Mouse (Mus musculus): ENCODE results near the gene Ube2o. TPM values are rescaled to one million over a fixed set of nuclear protein-coding genes. Genes with fewer than 3 reads are reported as not detected.
A peak's percentile ranks its signal among the peaks of the same experiment; 100 is the strongest.

Gene Ube2o
- polyA plus RNA-seq, 1 experiment from 2014 or later, result 17.1 TPM

GRCm38 (mm10) chr11:116554171-116554878 lies 26.9 kb downstream of the Ube2o start:
- H3K4me3 ChIP-seq (replicated peaks; ENCODE audit: low read length), result no peak overlapping the region
- 47% methylated on average over 12 of the region's 12 CpGs for WGBS
- H3K9ac ChIP-seq (replicated peaks; ENCODE audit: low read depth, low read length), result no peak overlapping the region
- no peaks in the 10 kb centered on the region for H3K36me3 ChIP-seq (ENCODE audit: control insufficient read depth, insufficient read depth)
- no peak overlapping the region for H3K4me2 ChIP-seq (ENCODE audit: low read length)
- H3K27ac ChIP-seq (ENCODE audit: low read length), result no peak overlapping the region
- H3K9me3 ChIP-seq (ENCODE audit: control insufficient read depth, low read length), result no peaks in the 10 kb centered on the region
- no peaks in the 10 kb centered on the region for H3K27me3 ChIP-seq (replicated peaks; ENCODE audit: control insufficient read depth, insufficient read depth, low read length)
- peaks cover 18% of the 10 kb centered on the region for H3K4me1 ChIP-seq (replicated peaks; ENCODE audit: control insufficient read depth, insufficient read depth, low read length)
- peak; percentile 35 for ATAC-seq

GRCm38 (mm10) chr11:116552194-116552593 lies 29.1 kb downstream of the Ube2o start:
- Histone ChIP-seq H3K4me2 (ENCODE audit: low read length) (no peak overlapping the region), H3K27me3 (replicated peaks; ENCODE audit: control insufficient read depth, insufficient read depth, low read length) (no peaks in the 10 kb centered on the region), H3K27ac (ENCODE audit: low read length) (no peak overlapping the region), H3K9ac (replicated peaks; ENCODE audit: low read depth, low read length) (no peak overlapping the region), H3K36me3 (ENCODE audit: control insufficient read depth, insufficient read depth) (peaks cover 2% of the 10 kb centered on the region; the same call in 1 of the 2 replicates), H3K9me3 (ENCODE audit: control insufficient read depth, low read length) (no peaks in the 10 kb centered on the region), H3K4me3 (replicated peaks; ENCODE audit: low read length) (no peak overlapping the region), H3K4me1 (replicated peaks; ENCODE audit: control insufficient read depth, insufficient read depth, low read length) (peaks cover 21% of the 10 kb centered on the region)
- WGBS, result 97% methylated on average over 1 of the region's 1 CpGs
- no peak for ATAC-seq

- Histone ChIP-seq H3K27me3 (replicated peaks; ENCODE audit: control insufficient read depth, insufficient read depth, low read length) (no peaks in the 10 kb centered on the region), H3K9me3 (ENCODE audit: control insufficient read depth, low read length) (no peaks in the 10 kb centered on the region), H3K4me1 (replicated peaks; ENCODE audit: control insufficient read depth, insufficient read depth, low read length) (peaks cover 16% of the 10 kb centered on the region), H3K4me3 (replicated peaks; ENCODE audit: low read length) (no peak overlapping the region), H3K4me2 (ENCODE audit: low read length) (no peak overlapping the region), H3K27ac (ENCODE audit: low read length) (no peak overlapping the region), H3K36me3 (ENCODE audit: control insufficient read depth, insufficient read depth) (peaks cover 4% of the 10 kb centered on the region; the same call in 1 of the 2 replicates), H3K9ac (replicated peaks; ENCODE audit: low read depth, low read length) (no peak overlapping the region)
- ATAC-seq, result no peak
- 79% methylated on average over 7 of the region's 7 CpGs for WGBS
Measured at GRCm38 (mm10) chr11:116550748-116551147, 30.5 kb downstream of the Ube2o start.

GRCm38 (mm10) chr11:116549273-116550038 lies 31.8 kb downstream of the Ube2o start:
- Histone ChIP-seq H3K4me1 (replicated peaks; ENCODE audit: control insufficient read depth, insufficient read depth, low read length) (peaks cover 9% of the 10 kb centered on the region; the same call in 1 of the 2 replicates), H3K36me3 (ENCODE audit: control insufficient read depth, insufficient read depth) (peaks cover 12% of the 10 kb centered on the region), H3K9me3 (ENCODE audit: control insufficient read depth, low read length) (no peaks in the 10 kb centered on the region), H3K4me3 (replicated peaks; ENCODE audit: low read length) (no peak overlapping the region), H3K27me3 (replicated peaks; ENCODE audit: control insufficient read depth, insufficient read depth, low read length) (no peaks in the 10 kb centered on the region), H3K9ac (replicated peaks; ENCODE audit: low read depth, low read length) (no peak overlapping the region), H3K27ac (ENCODE audit: low read length) (no peak overlapping the region), H3K4me2 (ENCODE audit: low read length) (no peak overlapping the region)
- 93% methylated on average over 11 of the region's 11 CpGs for WGBS
- ATAC-seq, result no peak

- Histone ChIP-seq H3K4me2 (ENCODE audit: low read length) (no peak overlapping the region), H3K27ac (ENCODE audit: low read length) (no peak overlapping the region), H3K4me3 (replicated peaks; ENCODE audit: low read length) (no peak overlapping the region), H3K27me3 (replicated peaks; ENCODE audit: control insufficient read depth, insufficient read depth, low read length) (no peaks in the 10 kb centered on the region), H3K36me3 (ENCODE audit: control insufficient read depth, insufficient read depth) (peaks cover 17% of the 10 kb centered on the region), H3K4me1 (replicated peaks; ENCODE audit: control insufficient read depth, insufficient read depth, low read length) (peaks cover 5% of the 10 kb centered on the region; the same call in 1 of the 2 replicates), H3K9me3 (ENCODE audit: control insufficient read depth, low read length) (no peaks in the 10 kb centered on the region), H3K9ac (replicated peaks; ENCODE audit: low read depth, low read length) (no peak overlapping the region)
- WGBS, result 97% methylated on average over 9 of the region's 9 CpGs
- ATAC-seq, result no peak
Measured at GRCm38 (mm10) chr11:116548780-116549179, 32.5 kb downstream of the Ube2o start.

GRCm38 (mm10) chr11:116547296-116548060 lies 33.8 kb downstream of the Ube2o start:
- ATAC-seq, result no peak
- peaks cover 20% of the 10 kb centered on the region for H3K36me3 ChIP-seq (ENCODE audit: control insufficient read depth, insufficient read depth)
- H3K4me1 ChIP-seq (replicated peaks; ENCODE audit: control insufficient read depth, insufficient read depth, low read length), result peaks cover 5% of the 10 kb centered on the region; the same call in 1 of the 2 replicates
- no peaks in the 10 kb centered on the region for H3K9me3 ChIP-seq (ENCODE audit: control insufficient read depth, low read length)
- H3K27me3 ChIP-seq (replicated peaks; ENCODE audit: control insufficient read depth, insufficient read depth, low read length), result no peaks in the 10 kb centered on the region
- WGBS, result 76% methylated on average over 17 of the region's 17 CpGs
- no peak overlapping the region for H3K4me3 ChIP-seq (replicated peaks; ENCODE audit: low read length)
- no peak overlapping the region for H3K4me2 ChIP-seq (ENCODE audit: low read length)
- no peak overlapping the region for H3K27ac ChIP-seq (ENCODE audit: low read length)
- no peak overlapping the region for H3K9ac ChIP-seq (replicated peaks; ENCODE audit: low read depth, low read length)

GRCm38 (mm10) chr11:116543110-116543509 lies 38.1 kb downstream of the Ube2o start:
- 84% methylated on average over 4 of the region's 4 CpGs for WGBS

GRCm38 (mm10) chr11:116541183-116541582 lies 40.1 kb downstream of the Ube2o start:
- WGBS, result 97% methylated on average over 11 of the region's 11 CpGs
- no peaks in the 10 kb centered on the region for H3K4me1 ChIP-seq (replicated peaks; ENCODE audit: control insufficient read depth, insufficient read depth, low read length)
- no peaks in the 10 kb centered on the region for H3K27me3 ChIP-seq (replicated peaks; ENCODE audit: control insufficient read depth, insufficient read depth, low read length)
- H3K36me3 ChIP-seq (ENCODE audit: control insufficient read depth, insufficient read depth), result peaks cover 41% of the 10 kb centered on the region
- H3K4me3 ChIP-seq (replicated peaks; ENCODE audit: low read length), result no peak overlapping the region
- no peaks in the 10 kb centered on the region for H3K9me3 ChIP-seq (ENCODE audit: control insufficient read depth, low read length)
- no peak overlapping the region for H3K27ac ChIP-seq (ENCODE audit: low read length)
- no peak overlapping the region for H3K9ac ChIP-seq (replicated peaks; ENCODE audit: low read depth, low read length)
- ATAC-seq, result no peak
- H3K4me2 ChIP-seq (ENCODE audit: low read length), result no peak overlapping the region

More at GRCm38 (mm10) chr11:116543110-116543509, 38.1 kb downstream of the Ube2o start:
- Histone ChIP-seq H3K27me3 (replicated peaks; ENCODE audit: control insufficient read depth, insufficient read depth, low read length) (no peaks in the 10 kb centered on the region), H3K9ac (replicated peaks; ENCODE audit: low read depth, low read length) (no peak overlapping the region), H3K9me3 (ENCODE audit: control insufficient read depth, low read length) (no peaks in the 10 kb centered on the region), H3K36me3 (ENCODE audit: control insufficient read depth, insufficient read depth) (peaks cover 41% of the 10 kb centered on the region), H3K4me2 (ENCODE audit: low read length) (no peak overlapping the region), H3K27ac (ENCODE audit: low read length) (no peak overlapping the region), H3K4me3 (replicated peaks; ENCODE audit: low read length) (no peak overlapping the region), H3K4me1 (replicated peaks; ENCODE audit: control insufficient read depth, insufficient read depth, low read length) (peaks cover 3% of the 10 kb centered on the region; the same call in 1 of the 2 replicates)
- ATAC-seq, result no peak; the same call in 1 of the 2 replicates
